Mouse (Mus musculus): ENCODE data around the gene Sap18b. TPM values are rescaled to one million over a fixed set of nuclear protein-coding genes. Genes with fewer than 3 reads are reported as not detected.
A peak's percentile ranks its signal among the peaks of the same experiment; 100 is the strongest.

Sap18b gene
- polyA plus RNA-seq, 1 experiment from 2014 or later: 379 TPM

DNA sequence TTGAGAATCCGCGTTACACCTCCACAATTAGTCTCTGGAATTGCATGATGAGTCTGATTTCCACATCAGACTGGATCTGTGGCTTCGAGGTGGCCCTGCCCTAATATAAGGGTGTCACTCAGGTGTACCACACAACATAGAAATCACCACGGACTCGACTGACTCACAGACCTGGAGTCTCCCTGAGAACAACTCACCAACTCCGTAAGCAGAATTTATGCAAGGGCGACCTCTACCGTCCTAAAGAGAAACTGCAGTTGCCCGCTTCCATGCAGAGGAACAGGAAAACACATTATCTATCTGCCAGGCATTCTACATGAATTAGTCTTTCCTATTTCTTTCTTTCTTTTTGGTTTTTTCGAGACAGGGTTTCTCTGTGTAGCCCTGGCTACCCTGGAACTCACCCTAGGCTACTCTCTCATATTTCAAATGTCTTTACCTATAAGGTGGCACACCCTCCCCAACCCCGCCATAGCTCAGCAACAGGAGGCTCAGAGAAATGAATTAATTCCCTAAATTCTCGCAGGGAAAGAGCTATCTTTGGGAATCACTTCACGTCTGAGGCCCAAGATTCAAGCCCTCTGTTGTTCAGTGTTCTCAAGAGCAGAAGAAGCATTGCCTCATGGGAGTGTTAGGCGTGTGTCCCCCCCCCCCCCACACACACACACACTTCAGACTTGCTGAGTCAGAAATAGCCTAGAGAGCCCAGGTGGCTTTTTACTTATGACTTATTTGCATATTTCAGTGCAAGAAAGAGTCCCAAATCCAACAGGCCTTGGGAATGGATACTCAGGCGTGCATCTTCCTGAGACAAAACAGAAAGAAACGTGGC, 7.7 kb downstream of the Sap18b start:
- Histone ChIP-seq H3K4me1 (replicated peaks; ENCODE audit: control insufficient read depth, insufficient read depth, low read length) (peaks cover 5% of the 10 kb centered on the region; the same call in 1 of the 2 replicates), H3K9me3 (ENCODE audit: control insufficient read depth, low read length) (no peaks in the 10 kb centered on the region), H3K36me3 (ENCODE audit: control insufficient read depth, insufficient read depth, low read length) (no peaks in the 10 kb centered on the region), H3K27ac (ENCODE audit: low read depth, low read length) (no peak overlapping the region), H3K9ac (ENCODE audit: low read length) (peak overlapping the region; percentile 43), H3K27me3 (ENCODE audit: control insufficient read depth, insufficient read depth, low read length) (no peaks in the 10 kb centered on the region), H3K4me3 (ENCODE audit: low read depth, low read length) (peak overlapping the region; percentile 16; the same call in 1 of the 2 replicates), H3K4me2 (ENCODE audit: low read depth, low read length, severe bottlenecking) (peak overlapping the region; percentile 49)
- 17% methylated on average over 16 of the region's 16 CpGs for WGBS
- peak; percentile 91 for DNase-seq (ENCODE audit: low spot score)
- peak; percentile 81 for ATAC-seq (replicated peaks; ENCODE audit: low FRiP score)

DNA sequence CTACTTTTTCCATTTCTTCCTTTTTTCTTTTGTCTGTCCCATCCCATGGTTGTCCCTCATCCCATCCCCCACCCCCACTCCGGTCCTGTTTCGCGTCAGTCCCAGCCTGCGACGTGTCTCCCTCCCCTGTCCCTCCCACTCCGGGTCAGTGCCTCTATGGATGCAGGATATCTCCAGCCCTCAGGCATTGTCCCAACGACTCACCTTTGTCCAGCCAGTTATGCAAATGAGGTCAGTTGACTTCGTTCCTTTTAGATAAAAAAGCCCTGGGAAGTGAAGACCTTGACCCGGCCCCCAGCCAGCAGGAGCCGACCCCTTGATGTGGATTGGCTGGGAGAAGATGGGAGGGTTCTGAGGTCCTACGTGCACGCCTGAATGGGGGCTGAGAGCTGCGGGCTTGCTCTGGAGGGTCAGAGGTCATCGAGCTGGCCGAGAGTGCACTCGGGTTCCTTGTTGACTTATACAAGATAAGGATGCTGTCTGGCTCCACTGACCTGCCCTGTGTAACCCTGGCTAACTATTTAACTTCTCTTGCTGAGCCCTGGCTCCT, 8.4 kb downstream of the Sap18b start:
- H3K27me3 ChIP-seq (ENCODE audit: control insufficient read depth, insufficient read depth, low read length): no peaks in the 10 kb centered on the region
- DNase-seq (ENCODE audit: low spot score): peak; percentile 63
- H3K27ac ChIP-seq (ENCODE audit: low read depth, low read length): no peak overlapping the region
- H3K36me3 ChIP-seq (ENCODE audit: control insufficient read depth, insufficient read depth, low read length): no peaks in the 10 kb centered on the region
- WGBS: under 1% methylated on average over 16 of the region's 16 CpGs
- H3K4me2 ChIP-seq (ENCODE audit: low read depth, low read length, severe bottlenecking): peak overlapping the region; percentile 49
- H3K4me1 ChIP-seq (replicated peaks; ENCODE audit: control insufficient read depth, insufficient read depth, low read length): peaks cover 5% of the 10 kb centered on the region; the same call in 1 of the 2 replicates
- peak overlapping the region; percentile 43 for H3K9ac ChIP-seq (ENCODE audit: low read length)
- H3K9me3 ChIP-seq (ENCODE audit: control insufficient read depth, low read length): no peaks in the 10 kb centered on the region
- peak; percentile 60 for ATAC-seq (replicated peaks; ENCODE audit: low FRiP score)
- H3K4me3 ChIP-seq (ENCODE audit: low read depth, low read length): peak overlapping the region; percentile 16; the same call in 1 of the 2 replicates

DNA sequence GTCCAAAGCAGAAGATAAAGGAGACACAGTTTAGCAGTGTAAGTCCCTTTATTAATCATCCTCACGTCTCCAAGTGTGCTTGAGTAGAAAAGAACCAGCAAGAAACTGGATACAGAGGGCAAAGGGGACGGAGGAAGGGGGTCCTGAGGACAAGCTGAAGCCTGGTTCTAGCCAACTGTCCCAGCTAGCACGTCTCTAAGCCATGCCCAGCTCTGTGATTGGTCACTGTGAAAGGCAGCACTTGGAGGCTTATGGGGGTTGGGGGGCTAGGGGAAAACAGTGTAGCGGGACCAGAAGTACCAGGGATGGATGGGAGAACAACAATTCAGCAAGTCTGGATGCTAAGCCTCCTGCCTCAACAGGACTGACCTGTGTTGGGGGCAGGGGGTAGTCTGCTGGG, 10.7 kb downstream of the Sap18b start:
- no peaks in the 10 kb centered on the region for H3K9me3 ChIP-seq (ENCODE audit: control insufficient read depth, low read length)
- no peak overlapping the region for H3K9ac ChIP-seq (ENCODE audit: low read length)
- no peak overlapping the region for H3K4me3 ChIP-seq (ENCODE audit: low read depth, low read length)
- H3K4me2 ChIP-seq (ENCODE audit: low read depth, low read length, severe bottlenecking): no peak overlapping the region
- 68% methylated on average over 4 of the region's 4 CpGs for WGBS
- no peaks in the 10 kb centered on the region for H3K27me3 ChIP-seq (ENCODE audit: control insufficient read depth, insufficient read depth, low read length)
- DNase-seq (ENCODE audit: low spot score) (no peak), ATAC-seq (replicated peaks; ENCODE audit: low FRiP score) (no peak)
- peaks cover 5% of the 10 kb centered on the region; the same call in 1 of the 2 replicates for H3K4me1 ChIP-seq (replicated peaks; ENCODE audit: control insufficient read depth, insufficient read depth, low read length)
- H3K36me3 ChIP-seq (ENCODE audit: control insufficient read depth, insufficient read depth, low read length): no peaks in the 10 kb centered on the region
- H3K27ac ChIP-seq (ENCODE audit: low read depth, low read length): no peak overlapping the region

DNA sequence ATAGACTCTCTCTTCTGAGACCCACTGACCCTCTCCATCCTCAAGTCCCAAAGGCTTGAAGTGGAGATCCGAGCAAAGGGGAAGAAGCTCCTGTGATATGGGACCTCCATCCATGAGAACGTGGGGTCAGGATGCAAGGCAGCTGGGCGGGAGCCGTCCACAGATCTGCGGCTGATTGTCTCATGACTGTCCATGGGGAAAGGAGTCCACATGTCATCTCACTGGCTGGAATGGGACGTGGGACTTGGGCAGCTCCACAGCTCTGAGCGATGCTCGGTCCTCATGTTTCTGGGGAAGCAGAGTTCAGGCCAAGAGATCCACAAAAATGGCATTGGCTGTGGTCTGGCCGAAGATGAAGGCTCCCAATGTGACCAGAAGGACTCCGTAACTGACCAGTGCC, 12.1 kb downstream of the Sap18b start:
- 95% methylated on average over 10 of the region's 10 CpGs for WGBS
- Histone ChIP-seq H3K9ac (ENCODE audit: low read length) (no peak overlapping the region), H3K27ac (ENCODE audit: low read depth, low read length) (no peak overlapping the region), H3K4me3 (ENCODE audit: low read depth, low read length) (no peak overlapping the region), H3K27me3 (ENCODE audit: control insufficient read depth, insufficient read depth, low read length) (no peaks in the 10 kb centered on the region), H3K4me1 (replicated peaks; ENCODE audit: control insufficient read depth, insufficient read depth, low read length) (peaks cover 5% of the 10 kb centered on the region; the same call in 1 of the 2 replicates), H3K4me2 (ENCODE audit: low read depth, low read length, severe bottlenecking) (no peak overlapping the region), H3K9me3 (ENCODE audit: control insufficient read depth, low read length) (no peaks in the 10 kb centered on the region), H3K36me3 (ENCODE audit: control insufficient read depth, insufficient read depth, low read length) (no peaks in the 10 kb centered on the region)
- DNase-seq (ENCODE audit: low spot score) (no peak), ATAC-seq (replicated peaks; ENCODE audit: low FRiP score) (no peak)

DNA sequence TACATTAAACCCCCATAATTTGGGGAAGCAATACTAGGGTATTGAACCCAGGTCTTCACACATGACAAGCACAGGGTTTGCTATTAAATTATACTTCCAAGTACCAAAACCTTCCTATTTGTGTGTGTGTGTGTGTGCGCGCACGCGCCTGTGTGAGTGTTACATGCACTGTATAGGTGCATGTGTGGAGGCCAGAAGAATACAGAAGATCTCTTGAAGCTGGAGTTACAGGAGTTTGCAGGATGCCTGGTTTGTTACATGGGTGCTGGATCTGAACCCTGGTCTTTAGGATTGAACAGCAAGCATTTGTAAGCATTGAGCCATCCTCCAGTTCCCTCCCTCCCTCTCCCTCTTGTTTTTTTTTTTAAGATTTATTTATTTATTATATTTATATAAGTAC, 14.1 kb downstream of the Sap18b start:
- no peaks in the 10 kb centered on the region for H3K27me3 ChIP-seq (ENCODE audit: control insufficient read depth, insufficient read depth, low read length)
- H3K4me2 ChIP-seq (ENCODE audit: low read depth, low read length, severe bottlenecking): no peak overlapping the region
- no peak for DNase-seq (ENCODE audit: low spot score)
- H3K9me3 ChIP-seq (ENCODE audit: control insufficient read depth, low read length): no peaks in the 10 kb centered on the region
- H3K36me3 ChIP-seq (ENCODE audit: control insufficient read depth, insufficient read depth, low read length): no peaks in the 10 kb centered on the region; the same call in 1 of the 2 replicates
- H3K4me1 ChIP-seq (replicated peaks; ENCODE audit: control insufficient read depth, insufficient read depth, low read length): no peaks in the 10 kb centered on the region
- 99% methylated on average over 4 of the region's 4 CpGs for WGBS
- H3K9ac ChIP-seq (ENCODE audit: low read length): no peak overlapping the region
- ATAC-seq (replicated peaks; ENCODE audit: low FRiP score): no peak
- no peak overlapping the region for H3K4me3 ChIP-seq (ENCODE audit: low read depth, low read length)
- no peak overlapping the region for H3K27ac ChIP-seq (ENCODE audit: low read depth, low read length)

DNA sequence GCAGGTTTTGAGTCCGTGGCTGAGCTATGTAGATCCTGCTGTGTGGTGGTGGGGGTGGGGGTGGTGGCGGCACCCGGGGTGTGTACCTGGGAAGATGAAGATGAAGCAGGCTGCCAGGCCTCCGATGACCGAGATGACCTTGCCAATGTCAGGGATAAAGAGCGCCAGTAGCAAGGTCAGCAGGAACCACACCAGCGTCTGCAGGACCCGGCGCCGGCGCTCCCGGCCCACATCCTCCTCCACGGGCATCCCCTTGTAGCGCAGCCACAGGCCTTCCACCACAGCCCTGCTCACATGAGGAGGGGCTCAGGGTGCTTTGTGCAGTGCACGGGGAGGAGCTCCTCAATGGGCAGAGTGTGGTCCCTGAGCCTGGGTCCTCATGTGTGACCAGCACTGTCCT, 16.3 kb downstream of the Sap18b start:
- H3K27ac ChIP-seq (ENCODE audit: low read depth, low read length): no peak overlapping the region
- no peak overlapping the region for H3K4me3 ChIP-seq (ENCODE audit: low read depth, low read length)
- ATAC-seq (replicated peaks; ENCODE audit: low FRiP score): no peak
- H3K36me3 ChIP-seq (ENCODE audit: control insufficient read depth, insufficient read depth, low read length): no peaks in the 10 kb centered on the region; the same call in 1 of the 2 replicates
- DNase-seq (ENCODE audit: low spot score): no peak
- 90% methylated on average over 15 of the region's 15 CpGs for WGBS
- no peaks in the 10 kb centered on the region for H3K9me3 ChIP-seq (ENCODE audit: control insufficient read depth, low read length)
- H3K27me3 ChIP-seq (ENCODE audit: control insufficient read depth, insufficient read depth, low read length): no peaks in the 10 kb centered on the region
- no peak overlapping the region for H3K4me2 ChIP-seq (ENCODE audit: low read depth, low read length, severe bottlenecking)
- H3K9ac ChIP-seq (ENCODE audit: low read length): no peak overlapping the region
- H3K4me1 ChIP-seq (replicated peaks; ENCODE audit: control insufficient read depth, insufficient read depth, low read length): no peaks in the 10 kb centered on the region

DNA sequence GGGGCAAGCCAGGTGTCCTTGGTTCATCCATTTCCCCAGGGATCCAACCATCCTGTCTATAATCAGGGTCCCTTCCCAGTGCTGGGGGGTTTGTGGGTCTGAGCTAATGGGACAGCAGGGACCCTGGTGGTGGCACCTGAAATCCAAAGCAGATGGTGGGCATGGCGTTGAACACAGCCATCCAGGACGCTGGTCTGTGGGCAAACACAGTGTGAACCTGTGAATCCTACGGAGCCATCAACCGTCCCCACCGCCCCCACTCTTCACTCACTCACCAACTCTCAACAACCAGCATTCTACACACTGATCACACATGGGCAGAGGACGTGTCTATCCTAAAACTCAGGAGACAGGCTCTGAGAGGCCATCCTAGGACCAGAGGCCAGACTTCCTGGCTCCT, 18.8 kb downstream of the Sap18b start:
- H3K4me2 ChIP-seq (ENCODE audit: low read depth, low read length, severe bottlenecking): no peak overlapping the region
- no peak overlapping the region for H3K9ac ChIP-seq (ENCODE audit: low read length)
- H3K4me1 ChIP-seq (replicated peaks; ENCODE audit: control insufficient read depth, insufficient read depth, low read length): no peaks in the 10 kb centered on the region
- ATAC-seq (replicated peaks; ENCODE audit: low FRiP score) (no peak), DNase-seq (ENCODE audit: low spot score) (no peak)
- WGBS: 84% methylated on average over 6 of the region's 6 CpGs
- no peak overlapping the region for H3K4me3 ChIP-seq (ENCODE audit: low read depth, low read length)
- no peak overlapping the region for H3K27ac ChIP-seq (ENCODE audit: low read depth, low read length)
- H3K27me3 ChIP-seq (ENCODE audit: control insufficient read depth, insufficient read depth, low read length): no peaks in the 10 kb centered on the region
- no peaks in the 10 kb centered on the region for H3K9me3 ChIP-seq (ENCODE audit: control insufficient read depth, low read length)
- H3K36me3 ChIP-seq (ENCODE audit: control insufficient read depth, insufficient read depth, low read length): no peaks in the 10 kb centered on the region; the same call in 1 of the 2 replicates

DNA sequence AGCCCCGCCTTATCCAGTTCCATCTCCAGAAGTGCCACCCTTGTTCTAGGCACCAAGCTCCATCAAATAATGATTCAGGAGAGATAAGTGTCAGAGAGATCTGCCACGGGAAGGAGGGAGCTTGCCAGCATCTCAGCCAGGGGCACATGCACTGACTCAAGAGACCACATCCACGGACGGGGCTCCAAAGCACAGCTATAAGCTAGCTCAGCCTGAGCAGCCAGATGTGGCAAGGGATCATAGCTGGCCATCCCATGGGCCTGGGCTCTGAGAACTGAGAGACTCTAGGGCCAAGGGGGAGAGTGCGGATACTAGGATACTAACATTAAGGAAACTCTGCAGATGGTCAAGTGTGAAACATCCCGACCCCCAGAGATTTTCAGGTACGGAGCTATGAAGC, 19.9 kb downstream of the Sap18b start:
- ATAC-seq (replicated peaks; ENCODE audit: low FRiP score): no peak
- H3K27ac ChIP-seq (ENCODE audit: low read depth, low read length): no peak overlapping the region
- WGBS: 90% methylated on average over 7 of the region's 7 CpGs
- H3K4me1 ChIP-seq (replicated peaks; ENCODE audit: control insufficient read depth, insufficient read depth, low read length): no peaks in the 10 kb centered on the region
- no peak overlapping the region for H3K4me2 ChIP-seq (ENCODE audit: low read depth, low read length, severe bottlenecking)
- H3K9ac ChIP-seq (ENCODE audit: low read length): no peak overlapping the region
- no peaks in the 10 kb centered on the region; the same call in 1 of the 2 replicates for H3K36me3 ChIP-seq (ENCODE audit: control insufficient read depth, insufficient read depth, low read length)
- no peak for DNase-seq (ENCODE audit: low spot score)
- H3K4me3 ChIP-seq (ENCODE audit: low read depth, low read length): no peak overlapping the region
- no peaks in the 10 kb centered on the region for H3K9me3 ChIP-seq (ENCODE audit: control insufficient read depth, low read length)
- H3K27me3 ChIP-seq (ENCODE audit: control insufficient read depth, insufficient read depth, low read length): no peaks in the 10 kb centered on the region

All from forebrain, embryonic 11.5 days (tissue).